Mouse (Mus musculus) adrenal gland (tissue): ENCODE data around the gene Hoxa13.

Source experiments
- intact Hi-C: fragments of 180-260 bp; cut with DNase I; formaldehyde crosslinking; loops from one replicate; pipeline ENCODE4 v1.15.1; 2025

Gene Hoxa13

DNA sequence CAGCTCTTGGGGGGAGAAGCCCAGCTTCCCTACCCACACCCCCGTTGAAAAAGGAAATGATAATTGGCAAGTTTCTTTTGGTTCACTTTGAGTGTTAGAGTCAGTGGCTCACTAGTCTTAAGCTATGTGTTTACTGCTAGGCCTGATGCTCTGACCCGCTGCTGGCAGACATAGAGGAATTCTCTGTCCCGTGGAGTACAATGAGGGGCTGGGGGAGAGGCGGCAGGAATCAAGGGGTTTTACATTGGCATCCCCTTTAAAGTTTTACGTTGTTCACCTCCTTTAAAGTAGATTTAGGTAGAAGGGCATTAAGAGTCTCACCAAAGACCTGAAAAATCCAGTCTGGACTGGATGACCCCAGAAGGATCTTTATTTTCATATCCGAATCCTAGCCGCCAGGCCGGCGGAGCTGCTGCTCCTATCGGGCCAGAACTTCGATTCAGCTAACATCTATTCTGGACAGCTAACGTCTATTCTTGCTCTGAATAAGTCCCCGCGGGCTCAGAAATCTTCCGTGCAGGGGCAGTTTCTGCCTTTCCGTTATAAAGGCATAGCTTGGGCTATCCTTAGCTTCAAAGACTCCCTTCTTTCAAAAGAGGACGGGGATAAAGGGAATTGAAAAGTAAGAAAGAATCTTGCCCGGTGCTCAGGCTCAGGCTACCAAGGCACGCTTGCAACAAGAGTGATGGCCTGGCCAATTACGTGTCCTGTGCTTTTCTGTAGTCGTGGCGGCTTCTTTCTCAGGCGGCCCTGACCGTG, 8.5 kb downstream of the Hoxa13 start:
- intact Hi-C loops, result no loop called here

GRCm38 (mm10) chr6:52251177-52251879, 9.4 kb downstream of the Hoxa13 start:
- intact Hi-C loops, result no loop called here

- intact Hi-C loops, result no loop called here
Measured at GRCm38 (mm10) chr6:52249826-52250225, 10.9 kb downstream of the Hoxa13 start.

DNA sequence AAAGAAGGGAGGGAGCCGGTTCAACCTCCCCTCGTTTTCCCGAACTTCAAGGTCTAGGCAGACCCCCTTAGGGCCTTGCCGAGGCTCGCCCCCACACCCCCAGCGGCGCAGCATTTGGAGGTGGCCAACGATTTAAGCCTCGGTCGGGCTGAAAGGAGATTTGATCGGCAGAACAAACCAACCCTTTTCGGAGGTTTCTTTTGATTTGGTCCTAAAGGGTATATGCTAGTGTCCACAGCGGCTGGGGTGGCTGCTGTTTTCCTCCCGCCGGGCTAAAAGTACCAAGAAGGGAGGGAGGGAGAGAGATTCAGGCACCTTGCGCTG, 11.3 kb downstream of the Hoxa13 start:
- intact Hi-C loops, result no loop called here

- intact Hi-C loops, result no loop called here
Measured at GRCm38 (mm10) chr6:52248638-52249414, 11.9 kb downstream of the Hoxa13 start.

GRCm38 (mm10) chr6:52247766-52248637, 12.7 kb downstream of the Hoxa13 start:
- intact Hi-C loops, result no loop called here

GRCm38 (mm10) chr6:52246916-52247315, 13.8 kb downstream of the Hoxa13 start:
- intact Hi-C loops, result no loop called here

- intact Hi-C loops, result no loop called here
Measured at GRCm38 (mm10) chr6:52246403-52246803, 14.3 kb downstream of the Hoxa13 start.

DNA sequence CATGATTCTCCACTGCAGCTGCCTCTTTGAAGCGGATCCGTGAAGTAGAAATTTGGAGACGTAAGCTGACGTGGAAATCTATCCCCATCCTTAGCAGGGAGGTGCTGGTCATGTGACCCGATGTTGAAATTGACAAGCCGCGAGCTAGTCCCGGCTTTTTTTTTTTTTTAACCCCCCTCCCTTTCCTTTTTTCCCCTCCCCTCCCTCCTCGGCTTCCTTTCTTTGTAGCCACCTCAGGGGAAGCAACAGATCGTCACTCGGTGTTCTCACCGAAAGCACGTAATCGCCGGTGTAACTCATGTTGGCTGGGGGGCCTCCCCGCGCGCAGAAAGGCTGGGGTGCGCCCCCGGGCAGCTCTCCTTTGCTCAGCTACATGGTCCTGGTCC, 14.9 kb downstream of the Hoxa13 start, which contains the start of gene Hoxa11:
Gene Hoxa11, minus strand, starts transcription at position 54 of the 386 bp plus-strand sequence.
- intact Hi-C loops, result no loop called here

GRCm38 (mm10) chr6:52245040-52245756, 15.5 kb downstream of the Hoxa13 start:
- intact Hi-C loops, result no loop called here

- intact Hi-C loops, result no loop called here
Measured at GRCm38 (mm10) chr6:52244471-52245039, 16.1 kb downstream of the Hoxa13 start.

DNA sequence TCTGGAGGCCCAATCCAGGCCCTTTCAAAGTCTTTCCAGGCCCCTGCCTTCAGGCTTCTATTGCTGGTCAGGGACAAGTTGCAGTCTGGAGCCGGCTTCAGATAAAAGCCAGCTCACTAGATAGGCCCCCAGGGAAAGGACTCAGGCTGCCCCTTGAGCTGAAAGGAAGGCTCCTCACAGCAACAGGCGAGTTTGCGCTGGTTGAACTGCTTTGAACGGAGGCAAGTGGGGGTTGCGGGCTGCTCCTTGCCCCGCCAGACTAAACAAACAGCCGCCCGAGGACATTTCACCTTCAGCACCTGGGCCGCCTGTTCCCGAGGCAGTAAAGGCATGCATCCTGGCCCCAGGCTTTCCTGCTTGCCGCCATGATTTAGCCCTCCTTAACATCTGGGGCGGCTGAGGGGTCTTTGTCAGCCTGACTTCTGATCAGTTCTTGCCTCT, 17.0 kb downstream of the Hoxa13 start:
- intact Hi-C loops, result no loop called here

DNA sequence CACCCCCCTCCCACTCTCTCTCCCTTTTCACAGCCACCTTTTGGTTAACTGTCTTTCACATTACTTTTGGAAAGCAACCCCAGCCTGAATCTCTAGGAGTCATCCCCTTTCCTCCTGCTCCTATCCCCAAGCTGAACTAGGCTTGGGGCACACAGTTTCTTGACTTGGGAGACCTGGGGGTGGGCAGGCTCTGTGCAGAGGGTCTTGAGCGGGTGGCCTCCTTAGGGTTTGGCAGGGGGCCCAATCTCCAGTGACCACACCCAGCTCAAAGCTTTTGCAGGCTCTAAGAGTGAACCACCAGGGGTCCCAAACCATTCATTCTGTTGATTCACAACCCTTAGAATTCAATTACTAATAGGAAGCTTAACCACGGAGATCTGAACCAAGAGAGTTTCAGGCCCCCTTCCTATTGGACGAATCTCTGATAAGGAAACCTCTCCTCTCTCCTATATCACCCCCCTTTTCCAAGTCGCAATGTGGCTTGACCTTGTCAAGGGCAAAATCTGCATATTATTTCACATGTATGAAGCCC, 17.8 kb downstream of the Hoxa13 start:
- intact Hi-C loops, result no loop called here

DNA sequence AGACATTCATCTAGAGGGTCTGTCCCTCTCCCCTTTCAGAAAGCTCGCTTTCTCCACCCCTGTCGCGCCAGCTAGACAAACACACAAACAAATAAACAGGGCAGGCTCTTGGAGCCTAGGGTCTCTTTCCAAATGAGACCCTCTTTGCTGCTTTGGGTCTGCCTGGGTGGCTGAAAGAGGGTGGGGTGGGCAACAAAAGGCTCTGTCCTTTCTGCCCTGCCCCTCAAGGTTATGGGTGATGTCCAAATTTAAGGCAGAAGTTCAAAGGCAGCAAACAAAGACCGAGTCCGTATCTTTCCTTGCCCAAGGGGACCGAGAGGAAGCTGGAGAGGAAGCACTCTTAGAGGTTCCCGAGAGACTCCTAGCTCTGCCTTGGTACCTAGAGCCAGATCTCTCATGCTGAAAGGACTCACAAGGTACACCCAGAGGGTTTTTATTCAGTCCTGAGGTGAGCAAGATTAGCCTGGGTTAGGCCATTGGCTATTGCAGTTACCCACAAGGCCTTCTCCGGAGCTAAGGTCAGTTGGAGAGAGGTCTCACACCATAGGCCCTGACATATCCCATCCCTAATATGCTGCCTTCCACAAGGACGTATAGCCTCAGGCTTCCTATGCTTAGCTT, 19.6 kb downstream of the Hoxa13 start:
- intact Hi-C loops, result no loop called here

DNA sequence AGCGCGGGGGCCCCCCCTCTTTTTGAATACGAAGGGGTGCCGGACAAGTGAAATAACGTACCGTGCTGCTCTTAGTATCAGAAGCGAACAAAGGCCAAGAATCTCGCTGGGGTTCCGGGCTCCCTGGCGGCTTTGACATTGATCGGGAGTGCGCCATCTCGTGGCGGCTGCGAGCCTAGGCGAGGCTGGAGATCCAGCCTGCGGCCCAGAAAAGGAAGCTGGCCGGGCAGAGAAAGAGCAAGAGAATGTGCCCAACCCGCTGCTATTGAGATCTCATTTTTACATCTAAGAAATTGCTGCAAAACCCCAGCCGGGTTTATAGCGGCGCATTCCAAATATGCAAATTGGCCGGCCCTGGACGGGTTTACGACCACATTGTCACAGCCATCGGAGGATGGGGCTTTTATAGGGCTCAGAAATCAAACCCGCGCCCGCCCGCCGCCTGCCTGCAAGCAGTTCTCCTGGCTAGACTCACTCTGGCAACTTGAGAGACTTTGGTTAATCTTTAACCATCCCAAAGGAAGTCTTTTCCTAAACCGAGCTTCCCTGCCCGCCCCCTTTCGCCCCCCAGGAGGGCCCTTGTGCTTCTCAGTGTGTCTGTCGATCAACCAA, 20.2 kb downstream of the Hoxa13 start, which contains the start of gene Hoxa10:
Gene Hoxa10, minus strand, starts transcription at position 466 of the 612 bp plus-strand sequence.
- intact Hi-C loops, result no loop called here

- intact Hi-C loops, result no loop called here
Measured at GRCm38 (mm10) chr6:52239625-52240388, 20.9 kb downstream of the Hoxa13 start.

- intact Hi-C loops, result no loop called here
Measured at GRCm38 (mm10) chr6:52238976-52239375, 21.7 kb downstream of the Hoxa13 start.

- intact Hi-C loops, result no loop called here
Measured at GRCm38 (mm10) chr6:52238155-52238545, 22.5 kb downstream of the Hoxa13 start.
